Mouse (Mus musculus): ENCODE results near the gene Saa1. TPM values are rescaled to one million over a fixed set of nuclear protein-coding genes. Genes with fewer than 3 reads are reported as not detected.

Gene Saa1
- polyA plus RNA-seq, 1 experiment from 2014 or later = 1.4 TPM

DNA sequence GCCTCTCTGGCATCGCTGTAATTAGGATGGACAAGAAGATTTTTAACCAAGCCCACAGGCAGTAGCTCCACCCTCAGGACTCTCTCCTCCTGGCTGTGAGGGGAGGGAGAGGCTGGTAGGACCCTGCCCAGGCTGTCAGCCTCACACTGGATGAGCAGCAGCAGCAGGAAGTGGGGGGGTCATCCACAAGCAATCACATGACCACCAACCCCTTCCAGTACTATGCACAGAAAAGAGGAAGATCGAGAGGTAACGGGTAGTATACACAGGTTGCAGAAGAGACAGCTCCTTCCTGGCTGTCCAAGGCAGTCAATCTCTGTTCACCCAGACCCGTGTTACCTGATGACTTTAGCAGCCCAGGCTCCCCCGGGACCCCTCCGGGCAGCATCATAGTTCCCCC lies 30.5 kb downstream of the Saa1 start:
- peaks cover 13% of the 10 kb centered on the region for H3K4me1 ChIP-seq
- peaks cover 16% of the 10 kb centered on the region for H3K36me3 ChIP-seq
- no peaks in the 10 kb centered on the region for H3K27me3 ChIP-seq (ENCODE audit: low read depth, poor library complexity, severe bottlenecking)
- no peaks in the 10 kb centered on the region for H3K9me3 ChIP-seq (replicated peaks)
- no peak overlapping the region for H3K4me3 ChIP-seq
- no peak for DNase-seq (ENCODE audit: low spot score)
- WGBS = 76% methylated on average over 6 of the region's 6 CpGs
- no peak overlapping the region for H3K27ac ChIP-seq

DNA sequence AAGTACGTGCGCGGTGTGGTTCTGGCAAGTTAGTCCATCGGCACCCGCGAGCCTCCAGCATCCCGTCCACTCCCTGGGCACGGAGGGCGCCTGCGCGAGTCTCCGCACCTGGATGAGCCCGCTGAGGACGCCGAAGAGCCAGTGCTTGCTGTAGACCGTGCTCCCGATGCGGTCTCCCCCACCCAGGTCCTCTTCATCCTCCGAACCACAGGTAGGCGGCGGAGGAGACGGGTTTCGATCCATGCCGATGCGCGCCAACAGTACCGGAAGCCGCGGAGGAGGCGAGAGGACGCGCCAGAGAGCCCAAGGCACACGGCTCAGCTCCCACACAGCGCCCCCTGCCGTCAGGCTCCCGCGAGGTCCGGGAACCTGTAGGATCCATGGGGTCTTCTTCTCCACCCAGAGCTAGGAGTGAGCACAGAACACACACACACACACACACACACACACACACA lies 32.4 kb downstream of the Saa1 start, which contains the start of gene Saal1:
Gene Saal1 (minus strand): TSS at position 291 of the 455 bp plus-strand sequence.
- Histone ChIP-seq H3K4me3 (peak within 1 kb of the TSS; percentile 94), H3K27me3 (ENCODE audit: low read depth, poor library complexity, severe bottlenecking) (no peaks in the 10 kb centered on the region), H3K4me1 (peaks cover 13% of the 10 kb centered on the region), H3K9me3 (replicated peaks) (no peaks in the 10 kb centered on the region), H3K36me3 (peaks cover 34% of the 10 kb centered on the region), H3K27ac (peak within 1 kb of the TSS; percentile 98)
- DNase-seq (ENCODE audit: low spot score) = peak; percentile 99
- WGBS = under 1% methylated on average over 38 of the region's 38 CpGs

DNA sequence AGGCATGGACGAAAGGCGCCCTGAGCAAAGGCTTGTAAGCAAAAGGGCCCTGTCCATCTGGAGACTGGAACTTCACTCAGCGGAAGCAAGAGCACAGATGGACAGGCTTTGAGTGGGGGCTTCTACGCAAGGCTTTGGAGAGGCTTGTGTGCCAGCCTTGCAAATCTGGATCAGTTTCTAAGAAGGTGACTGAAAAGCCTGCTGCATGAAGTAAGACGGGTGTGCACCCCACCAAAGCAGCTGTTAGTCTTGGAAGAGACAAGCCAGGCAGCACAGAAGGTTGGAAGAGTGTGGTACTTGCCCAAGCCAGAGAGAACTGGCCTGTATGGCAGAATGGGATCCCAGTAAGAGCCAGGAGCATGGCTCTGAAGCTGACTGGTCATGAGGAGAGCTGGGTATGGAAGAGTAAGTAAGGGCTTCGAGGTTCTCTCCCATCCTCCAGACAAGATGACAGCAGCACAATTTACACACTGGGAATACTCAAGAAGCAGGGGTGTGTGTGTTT lies 42.2 kb downstream of the Saa1 start:
- no peak overlapping the region for H3K27ac ChIP-seq
- H3K36me3 ChIP-seq = peaks cover 99% of the 10 kb centered on the region
- no peak overlapping the region for H3K4me3 ChIP-seq
- 94% methylated on average over 6 of the region's 6 CpGs for WGBS
- no peak for DNase-seq (ENCODE audit: low spot score)
- no peaks in the 10 kb centered on the region for H3K4me1 ChIP-seq
- H3K9me3 ChIP-seq (replicated peaks) = no peaks in the 10 kb centered on the region
- no peaks in the 10 kb centered on the region for H3K27me3 ChIP-seq (ENCODE audit: low read depth, poor library complexity, severe bottlenecking)

DNA sequence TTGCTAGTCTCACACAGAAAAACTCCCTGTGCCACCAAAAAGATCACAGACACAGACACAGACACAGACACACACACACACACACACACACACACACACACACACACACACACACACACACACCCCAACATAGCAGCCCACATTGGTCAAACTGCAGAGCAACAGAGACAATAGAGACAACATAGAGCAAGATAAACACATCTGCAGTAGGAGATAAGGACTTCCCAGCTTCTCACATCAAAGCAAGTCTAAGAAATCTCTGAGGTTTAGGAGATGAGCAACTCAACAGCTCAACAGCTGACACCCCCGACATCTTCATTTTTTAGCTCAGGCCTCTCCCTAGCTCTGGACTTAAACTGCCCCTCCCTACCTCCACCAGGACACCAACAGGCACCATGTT lies 46.0 kb downstream of the Saa1 start:
- no peak for DNase-seq (ENCODE audit: low spot score)
- Histone ChIP-seq H3K27ac (no peak overlapping the region), H3K4me3 (no peak overlapping the region), H3K36me3 (peaks cover 95% of the 10 kb centered on the region), H3K4me1 (no peaks in the 10 kb centered on the region), H3K9me3 (replicated peaks) (no peaks in the 10 kb centered on the region), H3K27me3 (ENCODE audit: low read depth, poor library complexity, severe bottlenecking) (no peaks in the 10 kb centered on the region)
- WGBS = 84% methylated on average over 1 of the region's 1 CpGs

Other genes with a start within 250 kb of the Saa1 start
- 12.1 and 12.7 TPM in 2 replicates for gene Sergef, start 103.2 kb downstream of the Saa1 start, polyA plus RNA-seq (2016; fragmentation: Nextera tagmentation; extraction: Ambion mirVana)
- not detected in 2 replicates for gene Tph1, start 70.4 kb downstream of the Saa1 start, polyA plus RNA-seq (2016; fragmentation: Nextera tagmentation; extraction: Ambion mirVana)
- 47.4 and 47.6 TPM in 2 replicates for gene Saal1, start 32.3 kb downstream of the Saa1 start, polyA plus RNA-seq (2016; fragmentation: Nextera tagmentation; extraction: Ambion mirVana)
- gene Saa3, start 27.3 kb downstream of the Saa1 start, polyA plus RNA-seq (2016; fragmentation: Nextera tagmentation; extraction: Ambion mirVana) = 0.15 TPM in 1 of 2 replicates, not detected in the other
- gene Saa4, start 10.4 kb downstream of the Saa1 start, polyA plus RNA-seq (2016; fragmentation: Nextera tagmentation; extraction: Ambion mirVana) = not detected in 2 replicates
- gene Saa2, start 8.8 kb upstream of the Saa1 start, polyA plus RNA-seq (2016; fragmentation: Nextera tagmentation; extraction: Ambion mirVana) = 1.7 TPM in 2 replicates
- 19.0 and 19.5 TPM in 2 replicates for gene Hps5, start 53.1 kb upstream of the Saa1 start, polyA plus RNA-seq (2016; fragmentation: Nextera tagmentation; extraction: Ambion mirVana)
- gene Gtf2h1, start 53.1 kb upstream of the Saa1 start, polyA plus RNA-seq (2016; fragmentation: Nextera tagmentation; extraction: Ambion mirVana) = 50.2 and 52.4 TPM in 2 replicates
- 2,714 and 3,443 TPM in 2 replicates for gene Ldha, start 98.5 kb upstream of the Saa1 start, polyA plus RNA-seq (2016; fragmentation: Nextera tagmentation; extraction: Ambion mirVana)
- gene Ldhc, start 118.2 kb upstream of the Saa1 start, polyA plus RNA-seq (2016; fragmentation: Nextera tagmentation; extraction: Ambion mirVana) = 0.10 and 0.13 TPM in 2 replicates
- 236 and 252 TPM in 2 replicates for gene Tsg101, start 177.0 kb upstream of the Saa1 start, polyA plus RNA-seq (2016; fragmentation: Nextera tagmentation; extraction: Ambion mirVana)
- gene Uevld, start 215.5 kb upstream of the Saa1 start, polyA plus RNA-seq (2016; fragmentation: Nextera tagmentation; extraction: Ambion mirVana) = 11.7 and 12.1 TPM in 2 replicates
- not detected in 2 replicates for gene Gm9999, start 240.6 kb upstream of the Saa1 start, polyA plus RNA-seq (2016; fragmentation: Nextera tagmentation; extraction: Ambion mirVana)

All from limb, embryonic 10.5 days (tissue).